Mouse (Mus musculus) left cerebral cortex, adult 8-10 months (tissue): ENCODE results near the gene Map7d2. TPM values are rescaled to one million over a fixed set of nuclear protein-coding genes. Genes with fewer than 3 reads are reported as not detected.
"Not testable (repeated sequence)": the region's sequence is repeated elsewhere in the genome, so short reads cannot be mapped to it uniquely, and the experiment has no call there.

ENCODE experiments used
- DNase-seq, 2 experiments: peaks; one replicate each; pipeline ENCODE4 v3.0.0; 2022; ENCODE audit warnings: low spot score in 2 of 2
- total RNA-seq, 4 experiments: library from RNA; stranded (reverse); gene quantifications; 2 replicates each; pipeline ENCODE4 v1.2.4; 2022

Gene Map7d2
- total RNA-seq: 100 to 1,000 TPM; 103 to 131 (median 112) TPM

GRCm38 (mm10) chrX:159414130-159414828 lies at the start of gene Map7d2:
Gene Map7d2 (plus strand): TSS chrX:159414572.
- DNase-seq: peak; percentile 18 to 58

- peak; percentile 30 to 45 for DNase-seq
Observed at GRCm38 (mm10) chrX:159371831-159372752, 42.3 kb upstream of the Map7d2 start, which contains the start of gene Eif1ax. Gene Eif1ax (plus strand): TSS chrX:159372178.

- DNase-seq: no peak
Observed at GRCm38 (mm10) chrX:159372753-159373144, 41.6 kb upstream of the Map7d2 start.

- no peak for DNase-seq
Observed at GRCm38 (mm10) chrX:159387105-159387504, 27.3 kb upstream of the Map7d2 start.

- DNase-seq: no peak
Observed at GRCm38 (mm10) chrX:159388953-159389352, 25.4 kb upstream of the Map7d2 start.

GRCm38 (mm10) chrX:159390347-159390962 lies 23.9 kb upstream of the Map7d2 start:
- DNase-seq: no peak

- DNase-seq: no peak
Observed at GRCm38 (mm10) chrX:159391239-159391638, 23.1 kb upstream of the Map7d2 start.

- no peak for DNase-seq
Observed at GRCm38 (mm10) chrX:159409253-159409652, 5.1 kb upstream of the Map7d2 start.

GRCm38 (mm10) chrX:159414829-159415673 lies 679 bp downstream of the Map7d2 start:
- peak; percentile 2 to 11 for DNase-seq

- not testable (repeated sequence) for DNase-seq
Observed at GRCm38 (mm10) chrX:159430507-159430906, 16.1 kb downstream of the Map7d2 start.

GRCm38 (mm10) chrX:159442128-159442527 lies 27.8 kb downstream of the Map7d2 start:
- DNase-seq: no peak

GRCm38 (mm10) chrX:159447133-159447532 lies 32.8 kb downstream of the Map7d2 start:
- DNase-seq: no peak

- DNase-seq: no peak
Observed at GRCm38 (mm10) chrX:159459006-159459654, 44.8 kb downstream of the Map7d2 start.

GRCm38 (mm10) chrX:159474799-159475198 lies 60.4 kb downstream of the Map7d2 start:
- DNase-seq: no peak

GRCm38 (mm10) chrX:159478243-159478940 lies 64.0 kb downstream of the Map7d2 start:
- DNase-seq: not testable (repeated sequence)

- DNase-seq: no peak
Observed at GRCm38 (mm10) chrX:159484247-159484646, 69.9 kb downstream of the Map7d2 start.

GRCm38 (mm10) chrX:159503181-159503580 lies 88.8 kb downstream of the Map7d2 start:
- no peak for DNase-seq

GRCm38 (mm10) chrX:159508331-159509036 lies 94.1 kb downstream of the Map7d2 start:
- DNase-seq: no peak

GRCm38 (mm10) chrX:159509042-159509441 lies 94.7 kb downstream of the Map7d2 start:
- no peak for DNase-seq
